Mouse (Mus musculus): ENCODE measurements around the gene Scrt2.

- TF ChIP-seq CTCF (IDR thresholded peaks at IDR 0.05; ENCODE audit: borderline replicate concordance, extremely low read depth, insufficient read depth, insufficient read length), result no peak
- TF ChIP-seq POLR2A (IDR thresholded peaks at IDR 0.05; ENCODE audit: borderline replicate concordance, extremely low read depth, insufficient read depth, insufficient read length, poor library complexity, severe bottlenecking), result no peak
Observed at GRCm38 (mm10) chr2:152122896-152123295, 41.6 kb downstream of the Scrt2 start.
